Mouse (Mus musculus): ENCODE data around the gene Irf4.

The Irf4 gene

GRCm38 (mm10) chr13:30749021-30749556 is at the start of gene Irf4:
Irf4 (plus strand) TSS chr13:30749226.
- DNase-seq, result peak; percentile 84

GRCm38 (mm10) chr13:30702695-30703094 is 46.3 kb upstream of the Irf4 start:
- no peak for DNase-seq

DNA sequence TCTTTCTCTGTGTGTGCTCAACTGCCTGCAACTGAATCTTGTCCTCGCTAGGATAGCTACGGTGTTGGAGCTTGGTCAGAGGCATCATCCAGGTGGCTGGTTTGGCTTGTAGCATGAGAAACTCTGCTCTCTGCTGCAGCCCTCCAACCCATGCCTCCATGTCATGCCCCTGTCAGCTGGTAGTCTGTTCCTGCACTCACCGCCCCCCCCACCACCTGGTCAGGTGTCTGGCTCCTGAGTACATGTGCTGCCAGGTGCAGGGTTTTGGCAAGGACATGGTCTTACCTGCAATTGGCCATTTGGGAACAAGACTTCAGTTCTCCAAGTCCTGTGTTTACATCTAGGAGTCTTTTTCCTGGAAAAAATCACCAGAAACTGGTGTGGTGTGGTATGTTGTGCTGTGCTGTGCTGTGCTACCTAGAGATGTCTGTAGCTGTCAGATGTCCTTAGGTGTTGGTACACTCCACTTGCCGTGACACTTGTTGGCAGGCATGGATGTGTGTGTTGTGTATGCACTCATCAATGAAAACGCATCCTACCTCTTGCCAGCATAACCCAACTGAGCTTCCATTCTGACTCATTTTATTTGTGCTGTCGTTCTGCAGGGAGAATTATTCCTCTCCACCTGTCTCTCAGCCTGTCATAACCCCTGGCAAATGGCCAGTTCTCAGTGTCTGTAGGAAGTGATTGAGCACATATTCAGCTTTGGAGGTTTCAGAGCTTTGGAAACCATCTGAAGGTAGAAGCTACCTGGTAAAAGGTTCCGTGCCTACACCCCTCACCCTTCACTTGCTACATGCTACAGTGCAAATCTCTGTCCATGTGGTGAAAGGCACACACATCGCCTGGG is 44.6 kb upstream of the Irf4 start:
- DNase-seq, result no peak

GRCm38 (mm10) chr13:30711066-30711465 is 38.0 kb upstream of the Irf4 start:
- no peak for DNase-seq

GRCm38 (mm10) chr13:30711711-30712110 is 37.3 kb upstream of the Irf4 start:
- DNase-seq, result no peak

GRCm38 (mm10) chr13:30712280-30712679 is 36.7 kb upstream of the Irf4 start:
- no peak for DNase-seq

DNA sequence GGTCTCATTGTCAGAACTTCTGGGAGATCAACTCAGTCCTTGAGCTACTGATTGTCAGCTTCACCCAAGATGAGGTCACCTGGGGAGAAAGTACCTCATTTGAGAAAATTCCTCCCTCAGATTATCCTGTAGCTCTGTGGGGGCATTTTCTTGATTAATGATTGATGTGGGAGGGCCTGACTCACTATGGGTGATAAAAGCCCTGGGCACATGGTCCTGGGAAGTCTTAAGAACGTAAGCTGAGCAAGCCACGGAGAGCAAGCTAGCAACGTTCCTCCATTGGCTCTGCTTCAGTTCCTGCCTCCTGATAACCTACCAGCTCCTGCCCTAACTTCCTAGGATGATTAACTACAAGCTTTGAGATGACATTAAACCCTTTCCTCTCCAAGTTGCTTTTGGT is 35.4 kb upstream of the Irf4 start:
- no peak for DNase-seq

DNA sequence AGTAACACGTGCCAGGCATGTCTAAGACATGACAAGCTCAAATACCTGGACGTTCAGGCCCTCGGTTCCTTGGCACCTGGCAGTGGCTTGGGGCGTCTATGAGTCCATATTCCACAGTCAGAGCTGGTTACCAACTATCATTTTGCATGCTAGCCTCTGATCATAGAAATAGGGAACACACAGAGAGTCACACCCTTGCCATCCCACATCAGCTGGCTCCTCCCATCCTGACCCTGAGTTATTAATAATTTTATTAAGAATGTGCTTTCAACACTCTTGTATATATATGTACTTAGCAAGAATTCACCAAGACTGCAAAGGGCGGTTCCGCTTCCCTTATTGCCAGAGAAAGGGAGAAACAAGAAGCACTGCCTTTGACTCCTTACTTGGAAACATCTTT is 34.5 kb upstream of the Irf4 start:
- DNase-seq, result no peak

GRCm38 (mm10) chr13:30715060-30715459 is 34.0 kb upstream of the Irf4 start:
- DNase-seq, result no peak

- no peak for DNase-seq
These were observed 33.5 kb upstream of the Irf4 start for GRCm38 (mm10) chr13:30715573-30715972.

DNA sequence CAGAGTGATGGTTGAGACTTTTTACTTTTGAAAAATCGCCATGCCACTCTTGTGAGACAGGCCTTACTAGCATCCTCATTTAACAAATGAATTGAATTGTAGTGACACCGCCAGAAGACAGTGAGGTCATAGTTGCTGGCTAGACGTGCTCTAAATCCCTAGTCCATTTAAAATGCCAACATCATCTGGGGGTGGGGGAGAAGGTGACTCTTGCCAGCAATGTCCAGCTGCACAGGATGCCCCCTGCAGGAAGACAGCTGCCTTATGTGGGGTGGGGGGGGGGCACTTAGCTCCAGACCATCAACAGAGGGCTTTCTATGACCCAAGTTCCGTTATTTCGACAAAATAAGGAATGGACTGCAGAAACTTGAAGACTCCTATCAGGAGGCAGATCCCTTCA is 32.4 kb upstream of the Irf4 start:
- no peak for DNase-seq

GRCm38 (mm10) chr13:30722601-30723000 is 26.4 kb upstream of the Irf4 start:
- no peak for DNase-seq

GRCm38 (mm10) chr13:30723258-30723657 is 25.8 kb upstream of the Irf4 start:
- no peak for DNase-seq

DNA sequence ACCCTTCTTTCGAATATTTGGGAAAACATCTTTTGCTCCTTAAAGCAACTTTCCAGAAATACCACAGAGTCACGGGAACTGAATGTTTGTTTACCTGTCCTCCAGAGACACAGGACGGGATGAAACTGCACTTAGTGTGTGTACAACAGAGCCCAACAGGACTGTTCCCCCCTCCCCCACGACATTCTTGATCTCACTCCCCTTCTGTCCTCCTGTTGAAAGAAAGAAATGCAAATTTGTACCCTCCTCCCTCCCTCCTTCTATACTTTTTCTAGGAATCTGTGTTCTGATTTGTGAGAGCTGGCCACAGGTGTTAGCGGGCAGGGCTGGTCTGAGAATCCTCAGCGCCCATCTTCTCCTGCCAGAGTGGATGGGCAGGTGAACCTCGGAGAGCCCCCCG is 25.2 kb upstream of the Irf4 start:
- no peak for DNase-seq

DNA sequence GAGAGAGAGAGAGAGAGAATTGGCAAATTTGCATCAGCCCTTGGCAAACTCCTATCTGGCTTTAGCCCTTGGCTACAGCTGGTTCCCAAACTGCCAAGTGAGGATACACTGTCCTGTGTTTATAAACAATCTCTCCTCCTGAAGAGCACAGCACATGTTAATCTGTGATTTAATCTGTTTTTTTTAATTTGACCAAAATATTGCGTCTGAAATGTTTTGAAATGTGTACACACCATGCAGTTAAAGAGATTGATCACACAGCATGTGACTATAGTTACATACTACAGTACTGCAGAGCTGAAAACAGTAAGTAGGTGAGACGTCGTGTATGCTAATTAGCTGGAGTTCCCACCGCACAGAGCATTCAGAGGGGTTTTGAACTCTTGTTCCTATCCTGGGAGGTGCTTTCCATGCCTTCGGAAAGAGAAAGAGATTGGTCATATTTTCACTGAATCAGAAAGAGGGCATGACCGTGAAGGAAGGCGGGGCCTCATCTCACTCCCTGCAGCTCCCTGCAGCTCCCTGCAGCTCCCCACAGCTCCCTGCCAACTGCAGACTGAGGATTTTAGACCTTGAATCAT is 24.2 kb upstream of the Irf4 start:
- no peak for DNase-seq

DNA sequence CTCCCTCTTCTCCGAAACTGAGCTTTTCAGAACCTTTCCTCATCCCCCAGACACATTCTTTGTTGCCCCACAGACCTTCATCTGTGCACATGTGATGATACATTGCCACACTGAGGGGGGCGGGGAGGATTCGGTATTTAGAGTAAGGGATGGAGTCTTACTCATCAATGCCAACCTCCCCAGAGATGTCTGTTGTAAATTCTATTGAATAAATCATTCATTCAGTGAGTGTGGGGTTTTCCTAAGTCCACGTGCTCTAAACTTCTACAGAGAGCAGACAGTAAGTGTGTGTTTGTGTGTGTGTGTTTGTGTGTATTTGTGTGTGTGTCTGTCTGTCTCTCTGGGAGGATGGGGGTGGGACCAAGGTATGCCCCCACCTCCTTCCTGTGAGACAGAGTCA is 22.1 kb upstream of the Irf4 start:
- DNase-seq, result no peak

DNA sequence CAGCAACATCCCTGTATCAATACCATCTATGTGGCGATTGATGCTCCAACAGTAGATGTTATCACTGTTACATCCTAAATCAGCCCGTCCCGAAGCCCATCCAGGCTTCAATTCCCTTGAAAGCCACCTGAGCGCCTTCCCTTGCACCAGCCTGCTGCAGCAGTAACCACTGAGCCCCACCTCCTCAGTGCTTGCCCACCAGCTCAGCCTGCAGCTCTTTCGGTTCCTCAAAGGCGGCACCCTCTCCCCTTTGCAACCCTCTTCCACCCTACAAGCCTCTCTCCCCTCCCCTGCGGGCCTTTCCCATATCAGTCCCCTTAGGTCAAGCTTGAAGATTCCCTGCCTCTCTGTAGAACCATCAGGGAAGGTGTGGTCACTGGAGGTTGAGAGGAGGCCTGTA is 20.9 kb upstream of the Irf4 start:
- DNase-seq, result no peak

DNA sequence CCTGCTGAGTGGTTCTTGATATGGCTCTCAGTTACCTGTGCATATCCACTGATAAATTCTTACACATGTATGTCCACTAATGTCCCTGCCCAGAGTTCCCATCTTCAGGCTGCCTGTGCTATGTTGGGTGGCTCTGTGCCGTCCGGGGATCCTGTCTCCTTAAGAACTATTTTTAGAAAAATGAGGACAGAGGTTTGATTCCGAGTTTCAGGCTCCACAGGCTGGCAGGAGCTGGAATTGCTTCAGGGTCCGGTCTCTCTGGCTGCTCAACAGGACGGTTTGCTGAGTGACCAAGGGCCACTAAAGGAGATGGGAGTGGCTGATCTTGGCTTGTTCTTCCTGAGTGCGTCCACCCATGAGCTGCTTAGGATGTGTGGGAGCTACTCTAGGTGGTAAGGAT is 19.8 kb upstream of the Irf4 start:
- peak; percentile 46 for DNase-seq

DNA sequence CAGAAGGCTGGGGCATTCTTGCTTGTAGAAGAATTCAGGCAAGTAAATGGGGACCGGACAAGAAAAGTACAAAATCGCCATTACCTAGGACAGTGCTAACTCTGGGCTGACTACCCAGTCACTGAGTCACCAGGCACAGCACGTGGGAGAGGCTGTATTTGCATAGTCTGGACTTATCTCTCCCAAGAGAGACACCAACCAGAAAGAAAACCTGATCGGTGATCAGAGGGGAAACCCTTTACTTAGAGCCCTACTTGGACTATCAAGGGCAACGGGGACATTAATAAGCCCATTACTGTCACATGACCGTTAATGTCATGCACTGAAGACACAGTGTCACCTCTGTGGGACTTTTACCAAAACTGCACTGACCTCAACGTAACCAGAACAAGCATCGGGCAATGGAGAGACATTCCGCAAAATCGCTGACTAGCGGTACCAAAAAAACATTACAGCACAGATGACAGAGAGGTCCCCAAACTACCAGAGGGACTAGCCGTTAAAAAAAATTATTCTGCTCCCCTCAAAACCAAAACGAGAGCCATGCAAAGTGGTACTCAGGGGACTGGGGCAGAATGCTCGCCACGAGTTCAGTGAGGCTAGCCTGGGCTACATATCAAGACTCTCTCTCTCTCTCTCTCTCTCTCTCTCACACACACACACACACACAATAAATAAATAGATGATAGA is 18.8 kb upstream of the Irf4 start:
- no peak for DNase-seq

- DNase-seq, result no peak
These were observed 16.1 kb upstream of the Irf4 start for GRCm38 (mm10) chr13:30732709-30733445.

- no peak for DNase-seq
These were observed 12.3 kb upstream of the Irf4 start for GRCm38 (mm10) chr13:30736721-30737120.

DNA sequence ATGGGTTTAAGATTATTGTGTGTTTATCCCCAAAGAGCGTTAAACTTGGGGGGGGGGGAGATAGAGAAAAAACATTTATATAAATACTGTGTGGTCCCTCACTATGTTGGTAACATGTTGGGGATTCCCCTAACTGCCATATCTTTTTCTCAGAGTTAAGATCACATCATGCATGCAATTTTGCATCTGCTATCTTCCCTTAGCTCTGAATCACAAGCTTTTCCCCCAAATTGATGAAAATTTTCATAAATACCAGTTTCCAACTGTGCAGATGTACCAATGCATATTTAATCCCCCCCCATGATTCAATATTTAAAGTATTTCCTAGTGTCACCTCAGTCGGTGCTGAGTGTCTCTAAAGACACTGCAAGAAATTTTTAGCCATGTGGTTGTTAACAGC is 11.8 kb upstream of the Irf4 start:
- no peak for DNase-seq

DNA sequence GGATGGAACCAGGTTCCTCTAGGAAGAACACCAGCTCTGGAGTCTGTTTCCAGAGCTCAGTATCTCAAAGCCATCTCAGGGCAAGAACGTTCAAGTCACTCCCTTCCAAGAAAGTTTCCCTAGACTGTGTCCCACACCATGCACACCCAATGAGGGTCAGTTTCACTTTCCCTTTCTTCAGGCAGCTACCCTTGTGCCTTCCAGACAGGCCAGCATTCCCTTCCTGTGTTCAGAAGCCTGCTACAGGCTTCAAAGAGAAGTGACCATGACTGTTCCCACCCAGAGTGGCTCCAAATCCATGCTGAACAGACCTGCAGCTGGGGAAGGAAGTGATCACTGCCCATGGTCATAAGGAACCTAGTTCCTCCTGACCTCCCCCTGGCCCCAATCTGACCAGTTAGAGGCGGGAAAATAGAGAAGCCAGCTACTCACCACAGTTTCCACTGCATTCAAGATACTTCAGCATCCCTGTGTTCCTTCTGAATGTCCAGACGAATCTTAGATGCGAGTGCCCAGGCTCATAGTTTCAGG is 10.7 kb upstream of the Irf4 start:
- no peak for DNase-seq
